Mouse (Mus musculus) cerebellum, adult 2 months (tissue): ENCODE results near the gene Rrp7a.

Experiments
- CTCF ChIP-seq: fragments of 200-500 bp; IDR thresholded peaks from 2 replicates; pipeline ENCODE4 v1.5.1; 2011; ENCODE audit warnings: low read depth, mild to moderate bottlenecking, control low read depth, low read length, moderate library complexity, borderline replicate concordance; ENCODE audit not compliant: insufficient read depth
- POLR2A ChIP-seq: fragments of 200-500 bp; IDR thresholded peaks from 2 replicates; pipeline ENCODE4 v1.6.1; 2011; ENCODE audit warnings: low read length, control low read depth, borderline replicate concordance; ENCODE audit not compliant: insufficient read depth

DNA sequence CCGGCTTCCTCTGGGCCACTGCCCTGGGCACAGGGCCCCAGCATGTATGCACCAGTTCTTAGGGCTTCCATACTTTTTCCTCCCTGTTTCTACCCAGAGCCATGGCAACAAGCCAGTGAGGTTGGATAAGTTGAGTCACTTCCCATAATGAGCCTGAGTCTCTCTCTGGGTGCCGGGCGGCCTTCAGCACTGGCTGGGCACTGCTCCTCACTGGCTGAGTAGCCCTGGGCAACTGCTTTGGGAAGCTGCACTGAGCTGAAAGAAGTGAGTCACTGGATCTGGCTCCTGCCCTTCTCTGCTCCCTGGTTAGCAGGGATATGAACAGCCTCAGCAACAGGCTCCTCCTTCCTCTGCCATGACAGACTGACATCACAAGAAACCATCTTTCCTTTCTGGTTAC, 44.0 kb upstream of the Rrp7a start:
- TF ChIP-seq POLR2A (no peak), CTCF (no peak)
